Mouse (Mus musculus): Measurements from ENCODE around the gene Trip6. TPM values are rescaled to one million over a fixed set of nuclear protein-coding genes. Genes with fewer than 3 reads are reported as not detected.

The Trip6 gene
- polyA plus RNA-seq, 1 experiment from 2014 or later, result 73.2 TPM

GRCm38 (mm10) chr5:137347856-137348255 is 33.7 kb upstream of the Trip6 start:
- H3K9ac ChIP-seq, result no peak overlapping the region
- H3K36me3 ChIP-seq, result no peaks in the 10 kb centered on the region
- no peaks in the 10 kb centered on the region for H3K9me3 ChIP-seq
- peak overlapping the region; percentile 98 for H3K27ac ChIP-seq
- no peak overlapping the region for H3K4me3 ChIP-seq (replicated peaks)
- no peaks in the 10 kb centered on the region for H3K27me3 ChIP-seq (replicated peaks)
- peak overlapping the region; percentile 89; the same call in 1 of the 2 replicates for H3K4me2 ChIP-seq
- ATAC-seq (ENCODE audit: insufficient read depth, low FRiP score, low read depth), result no peak
- whole genome bisulfite sequencing, result 19% methylated on average over 7 of the region's 7 CpGs
- peaks cover 44% of the 10 kb centered on the region for H3K4me1 ChIP-seq

GRCm38 (mm10) chr5:137346983-137347382 is 32.8 kb upstream of the Trip6 start:
- H3K27me3 ChIP-seq (replicated peaks), result no peaks in the 10 kb centered on the region
- no peaks in the 10 kb centered on the region for H3K9me3 ChIP-seq
- peak overlapping the region; percentile 78 for H3K27ac ChIP-seq
- WGBS, result 64% methylated on average over 4 of the region's 4 CpGs
- no peaks in the 10 kb centered on the region for H3K36me3 ChIP-seq
- no peak for ATAC-seq (ENCODE audit: insufficient read depth, low FRiP score, low read depth)
- no peak overlapping the region for H3K4me2 ChIP-seq
- no peak overlapping the region for H3K4me3 ChIP-seq (replicated peaks)
- peaks cover 35% of the 10 kb centered on the region for H3K4me1 ChIP-seq
- H3K9ac ChIP-seq, result no peak overlapping the region

- H3K27me3 ChIP-seq (replicated peaks), result no peaks in the 10 kb centered on the region
- WGBS, result 74% methylated on average over 1 of the region's 1 CpGs
- no peaks in the 10 kb centered on the region for H3K9me3 ChIP-seq
- no peak overlapping the region for H3K9ac ChIP-seq
- no peaks in the 10 kb centered on the region for H3K36me3 ChIP-seq
- ATAC-seq (ENCODE audit: insufficient read depth, low FRiP score, low read depth), result no peak
- 0 out of 2 replicates have a peak overlapping the region, but pooled peaks have one; percentile 11 for H3K4me3 ChIP-seq (replicated peaks)
- H3K27ac ChIP-seq, result peak overlapping the region; percentile 78
- peaks cover 32% of the 10 kb centered on the region for H3K4me1 ChIP-seq
- peak overlapping the region; percentile 38 for H3K4me2 ChIP-seq
Observed at GRCm38 (mm10) chr5:137346388-137346787, 32.2 kb upstream of the Trip6 start.

- Histone ChIP-seq H3K4me3 (replicated peaks) (0 out of 2 replicates have a peak overlapping the region, but pooled peaks have one; percentile 11), H3K4me1 (peaks cover 29% of the 10 kb centered on the region), H3K27me3 (replicated peaks) (no peaks in the 10 kb centered on the region), H3K27ac (peak overlapping the region; percentile 78; the same call in 1 of the 2 replicates), H3K4me2 (peak overlapping the region; percentile 38), H3K9ac (no peak overlapping the region), H3K9me3 (no peaks in the 10 kb centered on the region), H3K36me3 (no peaks in the 10 kb centered on the region)
- ATAC-seq (ENCODE audit: insufficient read depth, low FRiP score, low read depth), result peak; percentile 54; the same call in 1 of the 2 replicates
- 9% methylated on average over 9 of the region's 9 CpGs for WGBS
Observed at GRCm38 (mm10) chr5:137345821-137346220, 31.6 kb upstream of the Trip6 start.

GRCm38 (mm10) chr5:137343869-137344268 is 29.7 kb upstream of the Trip6 start:
- ATAC-seq (ENCODE audit: insufficient read depth, low FRiP score, low read depth), result no peak
- Histone ChIP-seq H3K4me1 (peaks cover 30% of the 10 kb centered on the region), H3K27ac (no peak overlapping the region)

GRCm38 (mm10) chr5:137343412-137343811 is 29.2 kb upstream of the Trip6 start:
- H3K9ac ChIP-seq, result no peak overlapping the region
- no peaks in the 10 kb centered on the region for H3K27me3 ChIP-seq (replicated peaks)
- H3K27ac ChIP-seq, result no peak overlapping the region
- H3K9me3 ChIP-seq, result no peaks in the 10 kb centered on the region
- no peaks in the 10 kb centered on the region for H3K36me3 ChIP-seq
- 96% methylated on average over 5 of the region's 5 CpGs for WGBS
- no peak overlapping the region for H3K4me3 ChIP-seq (replicated peaks)
- no peak for ATAC-seq (ENCODE audit: insufficient read depth, low FRiP score, low read depth)
- peaks cover 25% of the 10 kb centered on the region for H3K4me1 ChIP-seq
- H3K4me2 ChIP-seq, result no peak overlapping the region

More at GRCm38 (mm10) chr5:137343869-137344268, 29.7 kb upstream of the Trip6 start:
- Histone ChIP-seq H3K9me3 (no peaks in the 10 kb centered on the region), H3K4me2 (no peak overlapping the region), H3K4me3 (replicated peaks) (no peak overlapping the region), H3K27me3 (replicated peaks) (no peaks in the 10 kb centered on the region), H3K9ac (no peak overlapping the region), H3K36me3 (no peaks in the 10 kb centered on the region)

- Histone ChIP-seq H3K9ac (no peak overlapping the region), H3K4me2 (no peak overlapping the region), H3K9me3 (no peaks in the 10 kb centered on the region), H3K27me3 (replicated peaks) (no peaks in the 10 kb centered on the region), H3K27ac (peak overlapping the region; percentile 16; the same call in 1 of the 2 replicates), H3K4me3 (replicated peaks) (no peak overlapping the region), H3K36me3 (no peaks in the 10 kb centered on the region), H3K4me1 (peaks cover 19% of the 10 kb centered on the region; the same call in 1 of the 2 replicates)
- ATAC-seq (ENCODE audit: insufficient read depth, low FRiP score, low read depth), result no peak
- 39% methylated on average over 7 of the region's 7 CpGs for WGBS
Observed at GRCm38 (mm10) chr5:137342407-137343012, 28.3 kb upstream of the Trip6 start.

- peaks cover 10% of the 10 kb centered on the region; the same call in 1 of the 2 replicates for H3K4me1 ChIP-seq
- no peaks in the 10 kb centered on the region for H3K27me3 ChIP-seq (replicated peaks)
- peak overlapping the region; percentile 89 for H3K27ac ChIP-seq
- no peaks in the 10 kb centered on the region for H3K9me3 ChIP-seq
- no peak overlapping the region for H3K9ac ChIP-seq
- H3K36me3 ChIP-seq, result no peaks in the 10 kb centered on the region
- H3K4me2 ChIP-seq, result no peak overlapping the region
- ATAC-seq (ENCODE audit: insufficient read depth, low FRiP score, low read depth), result no peak
- no peak overlapping the region for H3K4me3 ChIP-seq (replicated peaks)
- WGBS, result 72% methylated on average over 6 of the region's 6 CpGs
Observed at GRCm38 (mm10) chr5:137340222-137340621, 26.0 kb upstream of the Trip6 start.

- no peak; the same call in 1 of the 2 replicates for ATAC-seq (ENCODE audit: insufficient read depth, low FRiP score, low read depth)
- Histone ChIP-seq H3K4me3 (replicated peaks) (peak overlapping the region; percentile 42), H3K27me3 (replicated peaks) (no peaks in the 10 kb centered on the region), H3K36me3 (no peaks in the 10 kb centered on the region), H3K9ac (no peak overlapping the region), H3K27ac (peak overlapping the region; percentile 89), H3K4me2 (peak overlapping the region; percentile 73), H3K4me1 (peaks cover 13% of the 10 kb centered on the region; the same call in 1 of the 2 replicates), H3K9me3 (no peaks in the 10 kb centered on the region)
- 14% methylated on average over 22 of the region's 22 CpGs for WGBS
Observed at GRCm38 (mm10) chr5:137339290-137339979, 25.2 kb upstream of the Trip6 start.

GRCm38 (mm10) chr5:137338663-137339289 is 24.6 kb upstream of the Trip6 start:
- Histone ChIP-seq H3K4me1 (peaks cover 19% of the 10 kb centered on the region; the same call in 1 of the 2 replicates), H3K4me2 (peak overlapping the region; percentile 73), H3K27me3 (replicated peaks) (no peaks in the 10 kb centered on the region), H3K36me3 (no peaks in the 10 kb centered on the region), H3K9me3 (no peaks in the 10 kb centered on the region), H3K4me3 (replicated peaks) (peak overlapping the region; percentile 42), H3K9ac (peak overlapping the region; percentile 48; the same call in 1 of the 2 replicates), H3K27ac (peak overlapping the region; percentile 89)
- 2% methylated on average over 11 of the region's 11 CpGs for WGBS
- no peak for ATAC-seq (ENCODE audit: insufficient read depth, low FRiP score, low read depth)

GRCm38 (mm10) chr5:137338256-137338655 is 24.1 kb upstream of the Trip6 start:
- H3K4me1 ChIP-seq, result peaks cover 22% of the 10 kb centered on the region; the same call in 1 of the 2 replicates
- peak overlapping the region; percentile 89 for H3K27ac ChIP-seq
- no peaks in the 10 kb centered on the region for H3K9me3 ChIP-seq
- H3K36me3 ChIP-seq, result no peaks in the 10 kb centered on the region
- peak overlapping the region; percentile 48; the same call in 1 of the 2 replicates for H3K9ac ChIP-seq
- peak overlapping the region; percentile 42 for H3K4me3 ChIP-seq (replicated peaks)
- H3K27me3 ChIP-seq (replicated peaks), result no peaks in the 10 kb centered on the region
- H3K4me2 ChIP-seq, result peak overlapping the region; percentile 73
- under 1% methylated on average over 19 of the region's 19 CpGs for WGBS
- ATAC-seq (ENCODE audit: insufficient read depth, low FRiP score, low read depth), result peak; percentile 82
